Mouse (Mus musculus): ENCODE results near the gene Crebrf. TPM values are rescaled to one million over a fixed set of nuclear protein-coding genes. Genes with fewer than 3 reads are reported as not detected.

The Crebrf gene
- polyA plus RNA-seq (2016; fragmentation: Nextera tagmentation; extraction: Ambion mirVana), result 2.7 and 4.5 TPM in 2 replicates

- H3K4me3 ChIP-seq, result peak within 1 kb of the TSS; percentile 100
- H3K27me3 ChIP-seq (ENCODE audit: insufficient read depth, poor library complexity, severe bottlenecking), result no peaks in the 10 kb centered on the region
- H3K27ac ChIP-seq, result peak within 1 kb of the TSS; percentile 89
- no peaks in the 10 kb centered on the region for H3K36me3 ChIP-seq
- peak; percentile 99 for DNase-seq (ENCODE audit: low spot score)
- WGBS, result under 1% methylated on average over 41 of the region's 41 CpGs
- H3K4me1 ChIP-seq, result peaks cover 18% of the 10 kb centered on the region
- no peaks in the 10 kb centered on the region for H3K9me3 ChIP-seq
Measured at GRCm38 (mm10) chr17:26715271-26715758, at the start of gene Crebrf. TSS of gene Crebrf (plus strand) at chr17:26715650.

GRCm38 (mm10) chr17:26671268-26671667 is 44.2 kb upstream of the Crebrf start:
- 51% methylated on average over 4 of the region's 4 CpGs for WGBS

GRCm38 (mm10) chr17:26675845-26676244 is 39.6 kb upstream of the Crebrf start:
- WGBS, result 26% methylated on average over 7 of the region's 7 CpGs
- H3K4me1 ChIP-seq, result peaks cover 24% of the 10 kb centered on the region; the same call in 1 of the 2 replicates
- peak overlapping the region; percentile 94 for H3K27ac ChIP-seq
- H3K4me3 ChIP-seq, result peak overlapping the region; percentile 98
- no peaks in the 10 kb centered on the region for H3K27me3 ChIP-seq (ENCODE audit: insufficient read depth, poor library complexity, severe bottlenecking)
- H3K36me3 ChIP-seq, result peaks cover 7% of the 10 kb centered on the region; the same call in 1 of the 2 replicates
- H3K9me3 ChIP-seq, result no peaks in the 10 kb centered on the region
- no peak for DNase-seq (ENCODE audit: low spot score)

More at GRCm38 (mm10) chr17:26671268-26671667, 44.2 kb upstream of the Crebrf start:
- Histone ChIP-seq H3K4me1 (0 out of 2 replicates have a peak, but pooled peaks cover 3% of the 10 kb centered on the region), H3K4me3 (no peak overlapping the region), H3K27me3 (ENCODE audit: insufficient read depth, poor library complexity, severe bottlenecking) (no peaks in the 10 kb centered on the region), H3K36me3 (no peaks in the 10 kb centered on the region), H3K9me3 (no peaks in the 10 kb centered on the region), H3K27ac (no peak overlapping the region)
- no peak for DNase-seq (ENCODE audit: low spot score)

GRCm38 (mm10) chr17:26676252-26676615 is 39.2 kb upstream of the Crebrf start:
- Histone ChIP-seq H3K36me3 (peaks cover 11% of the 10 kb centered on the region; the same call in 1 of the 2 replicates), H3K27me3 (ENCODE audit: insufficient read depth, poor library complexity, severe bottlenecking) (no peaks in the 10 kb centered on the region), H3K4me3 (peak overlapping the region; percentile 98), H3K9me3 (no peaks in the 10 kb centered on the region), H3K27ac (peak overlapping the region; percentile 94), H3K4me1 (peaks cover 24% of the 10 kb centered on the region; the same call in 1 of the 2 replicates)
- WGBS, result under 1% methylated on average over 30 of the region's 30 CpGs
- DNase-seq (ENCODE audit: low spot score), result peak; percentile 96

GRCm38 (mm10) chr17:26676616-26677376 is 38.7 kb upstream of the Crebrf start:
- Histone ChIP-seq H3K4me1 (peaks cover 24% of the 10 kb centered on the region; the same call in 1 of the 2 replicates), H3K9me3 (0 out of 2 replicates have a peak, but pooled peaks cover 2% of the 10 kb centered on the region), H3K36me3 (peaks cover 17% of the 10 kb centered on the region; the same call in 1 of the 2 replicates), H3K27ac (peak overlapping the region; percentile 94), H3K27me3 (ENCODE audit: insufficient read depth, poor library complexity, severe bottlenecking) (no peaks in the 10 kb centered on the region), H3K4me3 (peak overlapping the region; percentile 98)
- no peak for DNase-seq (ENCODE audit: low spot score)
- 2% methylated on average over 26 of the region's 26 CpGs for WGBS

GRCm38 (mm10) chr17:26677711-26678637 is 37.5 kb upstream of the Crebrf start:
- Histone ChIP-seq H3K9me3 (0 out of 2 replicates have a peak, but pooled peaks cover 2% of the 10 kb centered on the region), H3K4me1 (peaks cover 24% of the 10 kb centered on the region; the same call in 1 of the 2 replicates), H3K27me3 (ENCODE audit: insufficient read depth, poor library complexity, severe bottlenecking) (no peaks in the 10 kb centered on the region), H3K27ac (no peak overlapping the region), H3K36me3 (peaks cover 24% of the 10 kb centered on the region; the same call in 1 of the 2 replicates), H3K4me3 (peak overlapping the region; percentile 98; the same call in 1 of the 2 replicates)
- 90% methylated on average over 7 of the region's 7 CpGs for WGBS
- no peak for DNase-seq (ENCODE audit: low spot score)

- Histone ChIP-seq H3K27ac (no peak overlapping the region), H3K9me3 (0 out of 2 replicates have a peak, but pooled peaks cover 2% of the 10 kb centered on the region), H3K36me3 (peaks cover 39% of the 10 kb centered on the region; the same call in 1 of the 2 replicates), H3K4me3 (no peak overlapping the region), H3K27me3 (ENCODE audit: insufficient read depth, poor library complexity, severe bottlenecking) (no peaks in the 10 kb centered on the region), H3K4me1 (peaks cover 22% of the 10 kb centered on the region)
- WGBS, result 88% methylated on average over 6 of the region's 6 CpGs
- DNase-seq (ENCODE audit: low spot score), result no peak
Measured at GRCm38 (mm10) chr17:26681276-26681675, 34.2 kb upstream of the Crebrf start.

GRCm38 (mm10) chr17:26686334-26687000 is 29.0 kb upstream of the Crebrf start:
- no peak for DNase-seq (ENCODE audit: low spot score)
- H3K36me3 ChIP-seq, result peaks cover 25% of the 10 kb centered on the region; the same call in 1 of the 2 replicates
- peaks cover 29% of the 10 kb centered on the region for H3K4me1 ChIP-seq
- no peak overlapping the region for H3K4me3 ChIP-seq
- no peaks in the 10 kb centered on the region for H3K27me3 ChIP-seq (ENCODE audit: insufficient read depth, poor library complexity, severe bottlenecking)
- H3K27ac ChIP-seq, result no peak overlapping the region
- 87% methylated on average over 17 of the region's 17 CpGs for WGBS
- H3K9me3 ChIP-seq, result 0 out of 2 replicates have a peak, but pooled peaks cover under 1% of the 10 kb centered on the region

- no peak overlapping the region for H3K27ac ChIP-seq
- no peak overlapping the region for H3K4me3 ChIP-seq
- H3K36me3 ChIP-seq, result peaks cover 12% of the 10 kb centered on the region; the same call in 1 of the 2 replicates
- WGBS, result 87% methylated on average over 8 of the region's 8 CpGs
- no peaks in the 10 kb centered on the region for H3K27me3 ChIP-seq (ENCODE audit: insufficient read depth, poor library complexity, severe bottlenecking)
- DNase-seq (ENCODE audit: low spot score), result no peak
- H3K4me1 ChIP-seq, result peaks cover 43% of the 10 kb centered on the region
- no peaks in the 10 kb centered on the region for H3K9me3 ChIP-seq
Measured at GRCm38 (mm10) chr17:26688795-26689735, 26.4 kb upstream of the Crebrf start.

- WGBS, result 88% methylated on average over 2 of the region's 2 CpGs
- H3K9me3 ChIP-seq, result no peaks in the 10 kb centered on the region
- no peaks in the 10 kb centered on the region for H3K27me3 ChIP-seq (ENCODE audit: insufficient read depth, poor library complexity, severe bottlenecking)
- no peak overlapping the region; the same call in 1 of the 2 replicates for H3K27ac ChIP-seq
- peaks cover 46% of the 10 kb centered on the region for H3K4me1 ChIP-seq
- no peak overlapping the region for H3K4me3 ChIP-seq
- DNase-seq (ENCODE audit: low spot score), result no peak
- H3K36me3 ChIP-seq, result peaks cover 10% of the 10 kb centered on the region; the same call in 1 of the 2 replicates
Measured at GRCm38 (mm10) chr17:26689810-26690209, 25.6 kb upstream of the Crebrf start.

- H3K9me3 ChIP-seq, result no peaks in the 10 kb centered on the region
- 76% methylated on average over 5 of the region's 5 CpGs for WGBS
- DNase-seq (ENCODE audit: low spot score), result no peak
- no peak overlapping the region; the same call in 1 of the 2 replicates for H3K27ac ChIP-seq
- no peaks in the 10 kb centered on the region for H3K27me3 ChIP-seq (ENCODE audit: insufficient read depth, poor library complexity, severe bottlenecking)
- H3K4me3 ChIP-seq, result no peak overlapping the region
- peaks cover 46% of the 10 kb centered on the region for H3K4me1 ChIP-seq
- H3K36me3 ChIP-seq, result 0 out of 2 replicates have a peak, but pooled peaks cover 6% of the 10 kb centered on the region
Measured at GRCm38 (mm10) chr17:26690236-26690635, 25.2 kb upstream of the Crebrf start.

Data from heart, embryonic 10.5 days (tissue).